Mouse (Mus musculus): Measurements from ENCODE around the gene Prkd2. TPM values are rescaled to one million over a fixed set of nuclear protein-coding genes. Genes with fewer than 3 reads are reported as not detected.

The Prkd2 gene
- polyA plus RNA-seq, 1 experiment from 2014 or later: 9.9 TPM

DNA sequence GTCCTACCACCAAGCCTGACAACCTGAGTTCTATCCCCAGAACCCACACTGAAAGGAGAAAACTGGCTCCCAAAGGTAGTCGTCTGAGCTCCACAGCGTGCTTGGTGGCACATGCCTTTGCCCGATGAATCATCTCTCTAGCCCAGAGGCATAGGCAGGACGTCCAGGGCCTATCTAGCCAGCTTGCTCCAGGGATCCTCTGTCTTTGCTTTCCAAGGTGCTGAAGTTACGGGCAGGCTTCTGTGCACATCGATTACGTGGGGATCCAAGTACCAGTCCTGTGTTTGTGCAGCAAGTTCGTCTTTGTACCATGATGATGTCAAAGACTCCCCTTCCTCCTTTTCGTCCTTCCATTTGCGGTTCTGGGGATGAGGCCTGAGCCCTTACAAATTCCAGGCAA lies 28.9 kb downstream of the Prkd2 start:
- whole genome bisulfite sequencing: 76% methylated on average over 10 of the region's 10 CpGs
- H3K27ac ChIP-seq: no peak overlapping the region
- no peak for ATAC-seq (replicated peaks; ENCODE audit: insufficient number of reproducible peaks, insufficient read depth, low FRiP score, low read depth)
- H3K9me3 ChIP-seq (replicated peaks): no peaks in the 10 kb centered on the region
- H3K9ac ChIP-seq: no peak overlapping the region
- H3K36me3 ChIP-seq: peaks cover 12% of the 10 kb centered on the region; the same call in 1 of the 2 replicates
- H3K4me2 ChIP-seq: no peak overlapping the region
- H3K27me3 ChIP-seq: no peaks in the 10 kb centered on the region
- H3K4me1 ChIP-seq (replicated peaks): peaks cover 15% of the 10 kb centered on the region
- no peak overlapping the region for H3K4me3 ChIP-seq

DNA sequence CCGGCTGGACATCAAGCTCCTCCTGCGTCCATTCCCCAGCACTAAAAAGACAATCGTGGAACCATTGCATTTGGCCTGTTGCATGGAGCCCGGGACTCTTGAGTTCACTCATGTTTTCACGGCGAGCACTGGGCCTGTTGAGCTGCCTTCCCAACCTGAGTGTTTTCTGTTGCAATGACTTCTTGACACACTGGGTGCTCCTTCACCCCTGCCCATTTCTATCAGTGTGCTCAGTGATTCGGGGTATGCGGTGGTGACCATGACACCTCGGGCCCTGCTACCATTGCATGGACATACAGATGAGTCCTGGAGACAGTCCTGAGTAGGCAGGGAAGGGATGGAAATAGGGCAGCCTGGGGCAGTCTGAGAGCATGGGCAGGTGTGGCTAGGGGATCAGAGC lies 29.8 kb downstream of the Prkd2 start:
- H3K9ac ChIP-seq: no peak overlapping the region
- WGBS: 91% methylated on average over 9 of the region's 9 CpGs
- no peak overlapping the region for H3K27ac ChIP-seq
- H3K9me3 ChIP-seq (replicated peaks): no peaks in the 10 kb centered on the region
- H3K4me3 ChIP-seq: no peak overlapping the region
- no peak for ATAC-seq (replicated peaks; ENCODE audit: insufficient number of reproducible peaks, insufficient read depth, low FRiP score, low read depth)
- no peaks in the 10 kb centered on the region for H3K27me3 ChIP-seq
- peaks cover 12% of the 10 kb centered on the region; the same call in 1 of the 2 replicates for H3K36me3 ChIP-seq
- H3K4me1 ChIP-seq (replicated peaks): peaks cover 23% of the 10 kb centered on the region
- H3K4me2 ChIP-seq: no peak overlapping the region

GRCm38 (mm10) chr7:16873392-16873791 lies 30.7 kb downstream of the Prkd2 start:
- Histone ChIP-seq H3K9me3 (replicated peaks) (no peaks in the 10 kb centered on the region), H3K36me3 (peaks cover 5% of the 10 kb centered on the region; the same call in 1 of the 2 replicates), H3K27ac (no peak overlapping the region), H3K27me3 (no peaks in the 10 kb centered on the region), H3K4me2 (no peak overlapping the region), H3K4me3 (no peak overlapping the region), H3K9ac (no peak overlapping the region), H3K4me1 (replicated peaks) (peaks cover 26% of the 10 kb centered on the region)
- 86% methylated on average over 4 of the region's 4 CpGs for WGBS
- ATAC-seq (replicated peaks; ENCODE audit: insufficient number of reproducible peaks, insufficient read depth, low FRiP score, low read depth): no peak

DNA sequence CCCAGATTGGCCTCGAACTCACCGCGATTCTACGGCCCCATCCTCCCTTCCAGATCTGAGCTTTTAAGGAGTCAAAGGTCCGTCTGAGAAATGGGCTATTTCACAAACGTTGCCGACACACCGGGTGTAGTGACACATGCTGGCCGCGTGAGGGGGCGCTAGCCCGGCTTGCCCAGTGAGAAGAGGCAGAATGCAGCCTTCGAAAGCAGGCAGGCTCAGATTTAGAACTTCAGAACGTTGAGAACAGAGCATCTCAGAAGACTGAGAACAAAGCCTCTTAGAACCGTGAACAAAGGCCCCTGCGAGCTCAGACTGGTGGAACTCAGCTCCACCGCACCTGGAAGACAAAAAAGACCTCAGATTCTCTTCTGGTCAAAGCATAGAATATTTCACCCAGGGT lies 31.5 kb downstream of the Prkd2 start:
- Histone ChIP-seq H3K27me3 (no peaks in the 10 kb centered on the region), H3K4me1 (replicated peaks) (peaks cover 28% of the 10 kb centered on the region), H3K9ac (no peak overlapping the region), H3K27ac (peak overlapping the region; percentile 84), H3K9me3 (replicated peaks) (no peaks in the 10 kb centered on the region), H3K36me3 (peaks cover 4% of the 10 kb centered on the region; the same call in 1 of the 2 replicates), H3K4me2 (peak overlapping the region; percentile 54), H3K4me3 (peak overlapping the region; percentile 35)
- 2% methylated on average over 17 of the region's 17 CpGs for WGBS
- no peak for ATAC-seq (replicated peaks; ENCODE audit: insufficient number of reproducible peaks, insufficient read depth, low FRiP score, low read depth)

DNA sequence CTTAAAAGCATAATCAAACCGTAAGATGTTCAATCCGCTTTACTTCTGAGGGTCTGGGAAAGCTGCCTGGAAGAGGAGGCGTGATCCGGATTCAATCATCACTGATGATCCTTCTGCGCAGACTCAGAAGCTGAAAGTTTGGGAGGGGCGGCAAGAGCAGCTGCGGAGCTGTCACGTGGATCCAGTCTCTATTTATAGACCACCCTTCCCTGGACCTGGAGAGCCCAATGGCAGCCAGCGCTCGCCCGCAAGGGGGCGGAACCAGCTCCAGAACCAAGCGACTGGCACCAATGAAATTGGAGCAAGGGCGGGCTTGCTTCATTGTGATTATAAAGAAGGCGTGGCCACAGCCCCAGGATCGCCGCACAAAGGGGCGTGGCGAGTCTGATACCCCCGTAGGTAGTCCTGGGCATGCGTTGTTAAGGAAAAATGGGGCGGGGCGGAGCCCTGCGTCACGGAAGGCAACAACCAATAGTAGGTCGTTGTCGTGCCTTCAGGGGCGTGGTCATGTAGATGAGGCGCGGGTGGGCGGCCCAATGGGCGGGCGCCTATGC lies 32.1 kb downstream of the Prkd2 start:
- Histone ChIP-seq H3K4me3 (peak overlapping the region; percentile 70), H3K27me3 (no peaks in the 10 kb centered on the region), H3K27ac (peak overlapping the region; percentile 84), H3K4me1 (replicated peaks) (peaks cover 31% of the 10 kb centered on the region), H3K9ac (no peak overlapping the region), H3K9me3 (replicated peaks) (no peaks in the 10 kb centered on the region), H3K4me2 (peak overlapping the region; percentile 82), H3K36me3 (peaks cover 4% of the 10 kb centered on the region; the same call in 1 of the 2 replicates)
- ATAC-seq (replicated peaks; ENCODE audit: insufficient number of reproducible peaks, insufficient read depth, low FRiP score, low read depth): peak; percentile 96
- under 1% methylated on average over 30 of the region's 33 CpGs for WGBS

GRCm38 (mm10) chr7:16875310-16875325 lies 32.4 kb downstream of the Prkd2 start, which contains the start of gene Dact3:
Gene Dact3, plus strand, starts transcription at chr7:16875317.
- ATAC-seq (replicated peaks; ENCODE audit: insufficient number of reproducible peaks, insufficient read depth, low FRiP score, low read depth): no peak
- WGBS: no CpG with 5 or more reads among the region's 1 CpGs
- Histone ChIP-seq H3K9ac (peak within 1 kb of the TSS; percentile 79), H3K36me3 (peaks cover 4% of the 10 kb centered on the region; the same call in 1 of the 2 replicates), H3K4me3 (peak within 1 kb of the TSS; percentile 70), H3K27ac (peak within 1 kb of the TSS; percentile 84), H3K9me3 (replicated peaks) (no peaks in the 10 kb centered on the region), H3K4me2 (peak within 1 kb of the TSS; percentile 82), H3K4me1 (replicated peaks) (peaks cover 34% of the 10 kb centered on the region), H3K27me3 (no peaks in the 10 kb centered on the region)

GRCm38 (mm10) chr7:16875326-16875725 lies 32.6 kb downstream of the Prkd2 start:
- peak overlapping the region; percentile 70 for H3K4me3 ChIP-seq
- ATAC-seq (replicated peaks; ENCODE audit: insufficient number of reproducible peaks, insufficient read depth, low FRiP score, low read depth): peak; percentile 3
- H3K4me2 ChIP-seq: peak overlapping the region; percentile 82
- H3K27me3 ChIP-seq: no peaks in the 10 kb centered on the region
- peaks cover 4% of the 10 kb centered on the region; the same call in 1 of the 2 replicates for H3K36me3 ChIP-seq
- peak overlapping the region; percentile 79 for H3K9ac ChIP-seq
- WGBS: under 1% methylated on average over 41 of the region's 42 CpGs
- no peaks in the 10 kb centered on the region for H3K9me3 ChIP-seq (replicated peaks)
- peak overlapping the region; percentile 79 for H3K27ac ChIP-seq
- peaks cover 36% of the 10 kb centered on the region for H3K4me1 ChIP-seq (replicated peaks)

DNA sequence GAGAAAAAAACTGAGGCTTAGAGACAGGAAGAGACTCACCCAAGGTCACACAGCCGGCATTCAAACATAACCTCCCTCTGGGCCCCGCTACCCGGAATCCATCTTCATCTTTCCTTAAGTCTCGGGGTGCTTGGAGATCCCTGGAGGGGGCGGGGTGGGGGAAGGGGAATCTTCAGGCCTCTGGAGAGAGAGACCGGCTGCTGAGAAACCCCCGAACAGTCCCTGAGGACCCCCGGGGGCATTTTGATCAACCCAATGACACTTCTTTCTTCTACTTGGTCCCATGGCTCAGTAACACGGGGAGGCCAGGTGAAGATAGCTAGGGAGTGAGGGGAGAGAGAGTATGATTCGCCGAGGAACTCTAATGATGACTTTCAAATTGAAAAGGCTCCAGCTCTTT lies 33.3 kb downstream of the Prkd2 start:
- peaks cover 4% of the 10 kb centered on the region; the same call in 1 of the 2 replicates for H3K36me3 ChIP-seq
- ATAC-seq (replicated peaks; ENCODE audit: insufficient number of reproducible peaks, insufficient read depth, low FRiP score, low read depth): no peak
- peaks cover 43% of the 10 kb centered on the region for H3K4me1 ChIP-seq (replicated peaks)
- peak overlapping the region; percentile 79 for H3K9ac ChIP-seq
- H3K9me3 ChIP-seq (replicated peaks): no peaks in the 10 kb centered on the region
- H3K27me3 ChIP-seq: no peaks in the 10 kb centered on the region
- H3K27ac ChIP-seq: peak overlapping the region; percentile 79
- peak overlapping the region; percentile 70 for H3K4me3 ChIP-seq
- WGBS: 8% methylated on average over 11 of the region's 11 CpGs
- peak overlapping the region; percentile 82 for H3K4me2 ChIP-seq

DNA sequence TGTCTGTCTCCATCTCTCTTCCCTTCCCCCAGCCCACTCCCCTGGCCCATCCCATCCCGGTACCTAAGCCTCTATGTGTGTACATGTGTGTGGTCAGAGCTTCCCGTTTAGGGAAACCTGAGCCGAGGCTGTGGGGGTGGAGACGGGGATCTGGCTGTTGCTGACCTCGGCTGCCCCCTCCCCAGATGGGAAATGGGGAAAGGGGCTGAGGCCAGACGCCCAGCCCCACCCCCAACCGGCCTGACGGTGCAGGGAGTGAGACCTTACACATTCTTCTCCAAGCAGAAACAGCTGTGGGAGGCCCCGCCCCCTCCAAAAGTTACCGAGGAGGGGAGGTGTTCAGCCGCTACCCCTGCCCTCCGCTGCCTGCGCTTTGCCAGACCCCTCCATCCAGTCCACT lies 33.9 kb downstream of the Prkd2 start:
- Histone ChIP-seq H3K36me3 (peaks cover 4% of the 10 kb centered on the region; the same call in 1 of the 2 replicates), H3K27ac (peak overlapping the region; percentile 79), H3K9ac (peak overlapping the region; percentile 79), H3K27me3 (no peaks in the 10 kb centered on the region), H3K4me1 (replicated peaks) (peaks cover 46% of the 10 kb centered on the region), H3K4me3 (peak overlapping the region; percentile 70), H3K9me3 (replicated peaks) (no peaks in the 10 kb centered on the region), H3K4me2 (peak overlapping the region; percentile 82)
- no peak for ATAC-seq (replicated peaks; ENCODE audit: insufficient number of reproducible peaks, insufficient read depth, low FRiP score, low read depth)
- WGBS: 4% methylated on average over 13 of the region's 13 CpGs

DNA sequence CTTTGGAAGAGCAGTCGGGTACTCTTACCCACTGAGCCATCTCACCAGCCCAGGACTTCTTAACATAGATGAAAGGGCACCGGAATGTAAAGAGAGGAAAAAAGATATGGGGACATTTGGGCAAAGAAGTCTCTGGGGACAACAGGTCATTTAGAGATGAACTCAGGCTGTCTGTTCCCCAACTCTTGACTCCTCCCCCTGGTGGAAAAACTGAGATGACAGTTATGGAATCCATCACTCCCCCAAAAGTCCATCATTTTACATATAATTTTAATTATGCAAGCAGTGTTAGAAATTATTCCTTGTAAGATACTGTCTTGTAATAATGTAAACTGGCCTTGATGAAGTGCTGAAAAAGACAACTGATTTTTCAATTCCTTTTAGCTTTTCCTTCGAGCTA lies 35.0 kb downstream of the Prkd2 start:
- peaks cover 54% of the 10 kb centered on the region for H3K4me1 ChIP-seq (replicated peaks)
- WGBS: 69% methylated on average over 3 of the region's 3 CpGs
- 0 out of 2 replicates have a peak overlapping the region, but pooled peaks have one; percentile 82 for H3K4me2 ChIP-seq
- H3K9ac ChIP-seq: no peak overlapping the region
- H3K27me3 ChIP-seq: no peaks in the 10 kb centered on the region
- H3K9me3 ChIP-seq (replicated peaks): no peaks in the 10 kb centered on the region
- H3K4me3 ChIP-seq: no peak overlapping the region
- ATAC-seq (replicated peaks; ENCODE audit: insufficient number of reproducible peaks, insufficient read depth, low FRiP score, low read depth): no peak
- H3K27ac ChIP-seq: no peak overlapping the region
- peaks cover 4% of the 10 kb centered on the region; the same call in 1 of the 2 replicates for H3K36me3 ChIP-seq

GRCm38 (mm10) chr7:16879796-16880547 lies 37.3 kb downstream of the Prkd2 start:
- peak; percentile 70 for ATAC-seq (replicated peaks; ENCODE audit: insufficient number of reproducible peaks, insufficient read depth, low FRiP score, low read depth)
- Histone ChIP-seq H3K4me1 (replicated peaks) (peaks cover 57% of the 10 kb centered on the region), H3K4me3 (no peak overlapping the region), H3K4me2 (peak overlapping the region; percentile 26), H3K27ac (peak overlapping the region; percentile 92), H3K27me3 (peaks cover under 1% of the 10 kb centered on the region; the same call in 1 of the 2 replicates), H3K9ac (peak overlapping the region; percentile 42), H3K36me3 (peaks cover 18% of the 10 kb centered on the region), H3K9me3 (replicated peaks) (no peaks in the 10 kb centered on the region)
- 28% methylated on average over 9 of the region's 9 CpGs for WGBS

DNA sequence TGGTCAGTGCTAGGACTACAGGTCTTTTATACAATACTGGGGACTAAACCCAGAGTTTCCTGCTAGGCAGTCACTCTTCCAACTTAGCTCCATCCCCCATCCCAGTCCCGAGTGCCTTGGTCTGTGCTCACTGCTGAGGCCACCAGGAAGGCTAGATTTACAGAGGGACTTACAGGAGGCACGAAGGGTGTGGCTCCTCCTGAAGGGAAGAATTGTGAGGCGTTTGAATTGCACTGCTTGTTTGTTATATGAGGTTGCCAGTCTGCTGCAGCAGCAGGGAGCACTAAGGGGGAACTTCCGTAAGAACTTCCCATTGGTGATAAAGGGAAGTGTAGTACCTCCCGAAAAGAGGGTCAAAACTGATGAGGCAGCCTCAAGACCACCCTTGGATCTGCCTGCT lies 37.9 kb downstream of the Prkd2 start:
- ATAC-seq (replicated peaks; ENCODE audit: insufficient number of reproducible peaks, insufficient read depth, low FRiP score, low read depth): no peak
- H3K9ac ChIP-seq: peak overlapping the region; percentile 42
- 28% methylated on average over 5 of the region's 5 CpGs for WGBS
- H3K27me3 ChIP-seq: peaks cover 7% of the 10 kb centered on the region
- H3K4me1 ChIP-seq (replicated peaks): peaks cover 55% of the 10 kb centered on the region
- H3K4me3 ChIP-seq: no peak overlapping the region
- peaks cover 3% of the 10 kb centered on the region; the same call in 1 of the 2 replicates for H3K9me3 ChIP-seq (replicated peaks)
- H3K4me2 ChIP-seq: peak overlapping the region; percentile 26
- peak overlapping the region; percentile 92 for H3K27ac ChIP-seq
- peaks cover 24% of the 10 kb centered on the region for H3K36me3 ChIP-seq

Measured in heart, embryonic 15.5 days (tissue).